Mouse (Mus musculus): ENCODE data around the gene Shroom1. TPM values are rescaled to one million over a fixed set of nuclear protein-coding genes. Genes with fewer than 3 reads are reported as not detected.

Gene Shroom1
- polyA plus RNA-seq, 1 experiment: 2.9 TPM

DNA sequence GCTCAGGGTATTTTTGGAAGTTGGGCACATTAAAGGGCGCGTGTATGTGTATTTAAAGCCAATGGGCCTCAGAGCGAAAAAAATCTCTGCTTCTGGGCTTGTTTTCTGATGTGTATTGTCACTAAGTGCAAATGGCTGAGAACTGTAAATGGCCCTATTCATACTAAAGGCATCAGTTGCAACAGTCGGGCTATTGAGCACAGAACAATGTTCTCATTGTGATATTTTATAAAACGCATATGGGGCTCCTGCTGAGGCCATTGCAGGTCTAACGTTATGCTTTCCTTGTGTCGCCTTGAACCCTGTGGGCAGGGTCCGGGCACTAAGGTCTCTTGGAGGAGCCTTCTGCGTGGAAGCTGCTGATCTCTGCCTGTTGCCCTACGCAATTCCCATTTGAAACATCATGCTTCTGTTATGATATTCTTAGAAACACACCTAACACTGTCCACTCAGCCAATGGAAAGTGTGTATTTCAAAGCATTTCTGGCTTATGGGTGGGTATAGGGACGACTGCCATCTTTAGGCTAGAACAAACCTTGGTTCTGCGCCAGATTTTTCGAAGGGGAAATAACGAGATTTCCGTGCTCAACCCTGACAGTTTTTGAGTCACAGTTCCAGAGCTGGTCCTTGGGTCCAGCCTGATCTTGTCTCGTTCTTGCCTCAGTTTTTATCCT lies 12.4 kb downstream of the Shroom1 start:
- DNase-seq (ENCODE audit: low read depth): peak; percentile 40
- no peak for TF ChIP-seq POLR2A (IDR thresholded peaks at IDR 0.05; ENCODE audit: borderline replicate concordance, extremely low read depth, insufficient read depth, insufficient read length, poor library complexity, severe bottlenecking)
- TF ChIP-seq CTCF (IDR thresholded peaks at IDR 0.05; ENCODE audit: borderline replicate concordance, extremely low read depth, insufficient read depth, insufficient read length): no peak

GRCm38 (mm10) chr11:53469968-53470695 lies 13.1 kb downstream of the Shroom1 start, which contains the start of gene Gm9837:
Gene Gm9837 (minus strand): TSS chr11:53470479.
- no peak for TF ChIP-seq POLR2A (IDR thresholded peaks at IDR 0.05; ENCODE audit: borderline replicate concordance, extremely low read depth, insufficient read depth, insufficient read length, poor library complexity, severe bottlenecking)
- peak; percentile 98 for TF ChIP-seq CTCF (IDR thresholded peaks at IDR 0.05; ENCODE audit: borderline replicate concordance, extremely low read depth, insufficient read depth, insufficient read length)
- DNase-seq (ENCODE audit: low read depth): peak; percentile 96

DNA sequence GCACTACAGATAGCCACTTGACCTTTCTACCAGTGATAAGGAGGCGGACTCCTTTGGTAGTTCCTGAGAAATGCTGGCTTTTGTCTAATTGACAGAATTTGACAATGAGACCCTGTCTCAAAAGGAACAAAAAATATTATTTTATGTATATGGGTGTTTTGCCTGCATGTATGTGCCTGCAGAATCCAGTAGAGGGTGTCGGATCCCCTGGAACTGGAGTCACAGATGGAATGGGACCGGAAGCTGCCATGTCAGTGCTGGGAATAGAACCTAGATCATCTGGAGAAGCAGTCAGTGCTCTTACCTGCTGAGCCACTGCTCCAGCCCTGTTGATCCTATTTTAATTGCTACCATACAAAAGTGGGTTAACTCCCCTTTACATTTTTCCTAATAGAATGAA lies 15.7 kb downstream of the Shroom1 start:
- DNase-seq (ENCODE audit: low read depth): peak; percentile 18
- TF ChIP-seq CTCF (IDR thresholded peaks at IDR 0.05; ENCODE audit: borderline replicate concordance, extremely low read depth, insufficient read depth, insufficient read length): peak; percentile 14; the same call in 1 of the 2 replicates
- TF ChIP-seq POLR2A (IDR thresholded peaks at IDR 0.05; ENCODE audit: borderline replicate concordance, extremely low read depth, insufficient read depth, insufficient read length, poor library complexity, severe bottlenecking): no peak

GRCm38 (mm10) chr11:53475620-53476019 lies 18.6 kb downstream of the Shroom1 start:
- no peak for TF ChIP-seq POLR2A (IDR thresholded peaks at IDR 0.05; ENCODE audit: borderline replicate concordance, extremely low read depth, insufficient read depth, insufficient read length, poor library complexity, severe bottlenecking)
- no peak for TF ChIP-seq CTCF (IDR thresholded peaks at IDR 0.05; ENCODE audit: borderline replicate concordance, extremely low read depth, insufficient read depth, insufficient read length)
- DNase-seq (ENCODE audit: low read depth): peak; percentile 79

DNA sequence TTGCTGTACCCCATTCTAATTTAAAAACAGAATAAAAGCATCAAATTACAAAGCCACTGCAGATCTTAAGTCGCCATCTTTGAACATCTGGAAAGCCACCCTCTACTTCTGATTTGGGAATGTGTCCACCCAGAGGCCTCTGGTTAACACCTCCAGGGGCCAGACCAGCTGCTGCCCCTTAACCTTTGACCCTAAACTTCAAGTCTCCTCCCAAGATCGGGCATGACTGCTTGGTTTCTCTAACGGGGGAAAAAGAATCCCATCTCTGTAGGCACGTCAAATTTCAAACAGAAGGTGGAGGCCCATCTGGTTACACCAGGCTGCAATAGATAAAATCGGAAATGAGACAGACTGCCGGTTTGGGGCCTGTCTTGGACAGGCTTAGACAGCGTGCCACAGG lies 20.8 kb downstream of the Shroom1 start:
- no peak for TF ChIP-seq POLR2A (IDR thresholded peaks at IDR 0.05; ENCODE audit: borderline replicate concordance, extremely low read depth, insufficient read depth, insufficient read length, poor library complexity, severe bottlenecking)
- no peak for TF ChIP-seq CTCF (IDR thresholded peaks at IDR 0.05; ENCODE audit: borderline replicate concordance, extremely low read depth, insufficient read depth, insufficient read length)
- no peak for DNase-seq (ENCODE audit: low read depth)

DNA sequence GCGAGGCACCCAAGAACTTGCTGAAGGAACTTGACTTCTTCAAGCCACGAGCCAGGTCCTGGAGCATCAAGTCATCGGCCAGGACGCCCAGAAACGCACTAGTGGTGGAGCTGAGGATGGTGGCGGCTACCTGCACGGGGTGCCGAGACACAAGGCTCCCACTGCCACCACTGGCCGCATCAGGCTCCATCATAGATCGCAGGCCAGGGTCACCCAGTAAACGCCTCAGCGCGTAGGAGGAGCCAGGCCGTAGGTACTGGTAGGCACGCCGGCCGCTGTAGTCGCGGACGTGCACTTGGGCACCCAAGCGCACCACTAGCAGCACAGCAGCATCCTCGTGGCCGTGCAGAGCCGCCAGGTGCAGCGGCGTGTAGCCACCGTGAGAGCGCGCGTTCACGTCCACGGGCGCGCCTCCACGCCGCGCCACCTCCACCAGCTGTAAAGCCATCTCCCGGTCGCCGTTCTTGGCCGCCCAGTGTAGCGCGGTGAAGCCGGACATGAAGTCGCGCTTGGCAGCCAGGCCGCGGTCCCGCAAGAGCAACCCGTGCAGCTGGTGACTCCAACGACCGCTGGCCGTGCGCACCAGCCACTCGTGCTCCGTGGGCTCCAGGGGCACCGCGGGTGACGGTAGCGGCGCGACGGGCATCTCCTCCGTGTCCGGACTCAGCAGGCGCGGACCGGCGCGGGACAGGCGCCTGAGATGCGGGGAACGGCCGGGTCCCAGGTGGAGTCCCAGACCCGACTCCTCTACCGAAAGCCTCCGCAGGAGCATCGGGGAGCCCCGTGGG lies 21.6 kb downstream of the Shroom1 start:
- no peak for TF ChIP-seq CTCF (IDR thresholded peaks at IDR 0.05; ENCODE audit: borderline replicate concordance, extremely low read depth, insufficient read depth, insufficient read length)
- TF ChIP-seq POLR2A (IDR thresholded peaks at IDR 0.05; ENCODE audit: borderline replicate concordance, extremely low read depth, insufficient read depth, insufficient read length, poor library complexity, severe bottlenecking): no peak
- DNase-seq (ENCODE audit: low read depth): peak; percentile 39

DNA sequence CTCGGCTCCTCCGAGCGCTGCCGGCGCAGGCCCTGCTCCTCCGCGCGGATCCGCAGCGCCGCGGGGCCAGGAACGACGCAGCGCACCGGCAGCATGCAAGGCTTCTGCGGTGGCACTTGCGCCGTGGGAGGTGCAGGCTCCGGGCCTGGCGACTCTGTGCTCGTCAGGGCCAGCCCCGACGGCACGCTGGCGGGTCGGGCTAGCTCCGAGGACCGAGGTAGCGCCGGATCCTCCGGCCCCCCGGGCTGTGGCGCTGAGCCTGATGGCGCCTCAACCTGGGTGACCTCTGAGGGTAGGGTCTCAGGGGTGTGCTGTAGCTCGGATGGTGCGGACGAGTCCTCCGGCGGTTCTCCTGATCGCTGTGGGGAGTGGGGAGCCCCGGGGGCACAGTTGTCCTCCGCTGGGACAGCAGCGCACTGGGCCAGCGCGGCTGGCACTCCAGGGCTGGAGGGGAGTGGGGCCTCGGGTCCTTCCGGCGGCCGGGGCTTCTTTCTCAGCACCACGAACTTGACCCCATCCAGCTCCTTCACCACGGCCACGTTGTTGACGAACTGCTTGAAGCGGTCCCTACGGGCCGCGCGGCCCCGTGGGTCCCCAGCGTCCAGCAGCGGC lies 22.3 kb downstream of the Shroom1 start:
- TF ChIP-seq POLR2A (IDR thresholded peaks at IDR 0.05; ENCODE audit: borderline replicate concordance, extremely low read depth, insufficient read depth, insufficient read length, poor library complexity, severe bottlenecking): no peak
- TF ChIP-seq CTCF (IDR thresholded peaks at IDR 0.05; ENCODE audit: borderline replicate concordance, extremely low read depth, insufficient read depth, insufficient read length): no peak
- DNase-seq (ENCODE audit: low read depth): peak; percentile 35

GRCm38 (mm10) chr11:53479783-53480301 lies 22.8 kb downstream of the Shroom1 start, which contains the start of the genes Gm9945 and Sowaha:
Gene Gm9945 (plus strand): TSS chr11:53480166.
Gene Sowaha (minus strand): TSS chr11:53480274.
- DNase-seq (ENCODE audit: low read depth): peak; percentile 53
- TF ChIP-seq CTCF (IDR thresholded peaks at IDR 0.05; ENCODE audit: borderline replicate concordance, extremely low read depth, insufficient read depth, insufficient read length) (no peak), POLR2A (IDR thresholded peaks at IDR 0.05; ENCODE audit: borderline replicate concordance, extremely low read depth, insufficient read depth, insufficient read length, poor library complexity, severe bottlenecking) (no peak)

DNA sequence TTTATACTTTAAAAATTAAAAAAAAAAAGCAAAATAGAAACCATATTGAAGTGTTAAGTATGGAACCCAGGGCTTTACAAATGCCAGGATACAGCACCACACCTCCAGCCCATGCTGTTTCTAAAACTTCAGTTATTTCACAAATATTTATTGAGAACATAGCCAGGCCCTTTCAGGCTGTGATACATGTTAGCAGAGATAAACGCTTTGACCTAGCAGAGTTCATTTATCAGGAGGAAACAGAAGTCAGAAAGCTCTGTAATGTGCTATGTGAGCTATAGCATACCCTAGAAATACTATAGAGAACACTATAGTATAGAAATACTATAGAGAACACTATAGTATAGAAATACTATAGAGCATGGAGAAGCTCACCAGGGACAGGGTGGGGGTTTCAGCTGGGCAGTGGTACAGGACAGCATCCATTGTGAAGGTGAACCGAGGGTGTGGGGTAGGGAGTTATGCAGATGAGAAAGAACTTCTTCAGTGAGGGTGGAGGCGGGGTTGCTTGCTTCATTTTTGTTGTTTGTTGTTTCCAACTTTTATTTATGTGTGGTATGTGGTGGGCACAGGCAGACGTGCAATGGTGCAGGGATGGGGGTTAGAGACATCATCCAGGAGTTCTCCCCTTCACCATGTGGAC lies 24.2 kb downstream of the Shroom1 start:
- no peak for DNase-seq (ENCODE audit: low read depth)
- TF ChIP-seq POLR2A (IDR thresholded peaks at IDR 0.05; ENCODE audit: borderline replicate concordance, extremely low read depth, insufficient read depth, insufficient read length, poor library complexity, severe bottlenecking) (no peak), CTCF (IDR thresholded peaks at IDR 0.05; ENCODE audit: borderline replicate concordance, extremely low read depth, insufficient read depth, insufficient read length) (no peak)
